Mouse (Mus musculus) limb, embryonic 15.5 days (tissue): ENCODE measurements around the gene Nrarp. TPM values are rescaled to one million over a fixed set of nuclear protein-coding genes. Genes with fewer than 3 reads are reported as not detected.

ENCODE experiments used
- ATAC-seq: fragments of 200-750 bp; cut with Nextera tagmentation; 2 replicates; pipeline ENCODE4 v1.8.0; 2017; ENCODE audit warnings: low read depth, moderate TSS enrichment; ENCODE audit not compliant: insufficient number of reproducible peaks, low FRiP score, low TSS enrichment
- H3K27ac ChIP-seq: fragments of 300-500 bp; sonication (generic); 2 replicates; pipeline ENCODE4 v1.5.1; 2015; ENCODE audit warnings: moderate library complexity, mild to moderate bottlenecking, inconsistent platforms
- H3K27me3 ChIP-seq: fragments of 300-500 bp; sonication (generic); 2 replicates; pipeline ENCODE4 v1.6.1; 2015; ENCODE audit warnings: inconsistent platforms
- H3K36me3 ChIP-seq: fragments of 300-500 bp; sonication (generic); 2 replicates; pipeline ENCODE4 v1.6.1; 2015; ENCODE audit warnings: inconsistent platforms
- H3K4me1 ChIP-seq: fragments of 300-500 bp; sonication (generic); 2 replicates; pipeline ENCODE4 v1.6.1; 2015; ENCODE audit warnings: inconsistent platforms
- H3K4me2 ChIP-seq: fragments of 300-500 bp; sonication (generic); 2 replicates; pipeline ENCODE4 v1.6.1; 2015; ENCODE audit warnings: mild to moderate bottlenecking, inconsistent platforms
- H3K4me3 ChIP-seq: fragments of 300-500 bp; sonication (generic); 2 replicates; pipeline ENCODE4 v1.5.1; 2015; ENCODE audit warnings: mild to moderate bottlenecking, inconsistent platforms
- H3K9ac ChIP-seq: fragments of 300-500 bp; sonication (generic); 2 replicates; pipeline ENCODE4 v1.6.1; 2015; ENCODE audit warnings: inconsistent platforms
- H3K9me3 ChIP-seq: fragments of 300-500 bp; sonication (generic); 2 replicates; pipeline ENCODE4 v1.6.1; 2016; ENCODE audit warnings: inconsistent platforms
- WGBS: fragments of 180-500 bp; shearing (Covaris S2); methylation state at CpG from one replicate; pipeline ENCODE4 v1.1.7; 2015; 5-methylcytosine and 5-hydroxymethylcytosine counted together
- polyA plus RNA-seq: library from polyadenylated mRNA; unstranded; fragments of >200 nt; fragmentation: Nextera tagmentation; extraction: Ambion mirVana; gene quantifications from 2 replicates; pipeline ENCODE4 v1.2.1, GENCODE M21; 2015

The Nrarp gene
- polyA plus RNA-seq, 1 experiment from 2014 or later, result 33.5 TPM

DNA sequence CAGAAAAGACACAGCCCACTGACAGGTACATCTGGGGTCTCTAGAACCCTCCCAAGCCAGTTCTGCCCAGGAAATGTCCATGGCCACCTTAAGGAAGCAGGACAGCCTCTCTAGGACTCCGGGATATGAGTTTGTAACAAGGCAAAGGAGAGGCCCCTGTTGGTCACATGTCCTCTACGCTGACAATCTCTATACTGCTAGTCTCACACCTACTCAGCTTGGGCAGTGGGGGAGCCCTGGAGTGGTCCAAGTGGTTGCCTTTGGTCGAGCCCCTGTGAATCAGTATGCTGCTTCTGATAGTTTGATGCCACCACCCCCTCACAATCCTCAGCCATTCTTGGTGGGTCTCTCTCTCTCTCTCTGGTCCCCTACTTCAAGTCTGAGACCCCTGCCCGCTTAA lies 13.1 kb upstream of the Nrarp start:
- 23% methylated on average over 4 of the region's 4 CpGs for WGBS
- ATAC-seq, result no peak
- Histone ChIP-seq H3K4me1 (peaks cover 44% of the 10 kb centered on the region), H3K27me3 (no peaks in the 10 kb centered on the region), H3K27ac (peak overlapping the region; percentile 57; the same call in 1 of the 2 replicates), H3K4me3 (peak overlapping the region; percentile 47), H3K36me3 (no peaks in the 10 kb centered on the region), H3K9me3 (no peaks in the 10 kb centered on the region), H3K9ac (no peak overlapping the region), H3K4me2 (peak overlapping the region; percentile 89)

- Histone ChIP-seq H3K4me1 (peaks cover 38% of the 10 kb centered on the region), H3K27me3 (no peaks in the 10 kb centered on the region), H3K9ac (peak overlapping the region; percentile 40), H3K9me3 (no peaks in the 10 kb centered on the region), H3K36me3 (no peaks in the 10 kb centered on the region), H3K4me3 (peak overlapping the region; percentile 47), H3K27ac (peak overlapping the region; percentile 57), H3K4me2 (peak overlapping the region; percentile 89)
- 0 out of 2 replicates have a peak, but pooled peaks have one; percentile 26 for ATAC-seq
- 2% methylated on average over 17 of the region's 41 CpGs for WGBS
Observed at GRCm38 (mm10) chr2:25167919-25168664, 12.5 kb upstream of the Nrarp start.

DNA sequence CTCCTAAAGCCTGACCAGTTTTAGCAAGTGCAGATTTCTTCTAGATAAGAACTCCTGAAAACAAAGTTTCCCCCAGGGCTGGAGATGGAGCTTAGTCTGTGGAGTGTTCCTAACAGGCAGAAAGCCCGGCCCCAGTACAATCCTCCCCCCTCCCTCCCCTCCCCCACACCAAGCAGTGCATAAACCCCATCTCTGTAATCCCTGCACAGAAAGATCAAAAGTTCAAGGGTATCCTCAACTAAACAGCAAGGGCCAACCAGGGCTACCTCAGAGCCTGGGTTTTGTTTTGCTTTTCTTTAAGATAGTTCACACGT lies 11.9 kb upstream of the Nrarp start:
- 24% methylated on average over 2 of the region's 2 CpGs for WGBS
- Histone ChIP-seq H3K4me3 (peak overlapping the region; percentile 47), H3K27ac (peak overlapping the region; percentile 57), H3K27me3 (no peaks in the 10 kb centered on the region), H3K9me3 (no peaks in the 10 kb centered on the region), H3K9ac (no peak overlapping the region), H3K4me1 (peaks cover 33% of the 10 kb centered on the region), H3K36me3 (no peaks in the 10 kb centered on the region), H3K4me2 (peak overlapping the region; percentile 89)
- no peak for ATAC-seq

GRCm38 (mm10) chr2:25169778-25170177 lies 10.8 kb upstream of the Nrarp start:
- H3K4me1 ChIP-seq, result peaks cover 28% of the 10 kb centered on the region
- no peaks in the 10 kb centered on the region for H3K36me3 ChIP-seq
- H3K4me2 ChIP-seq, result no peak overlapping the region
- no peak overlapping the region for H3K4me3 ChIP-seq
- 38% methylated on average over 5 of the region's 5 CpGs for WGBS
- no peaks in the 10 kb centered on the region for H3K27me3 ChIP-seq
- H3K27ac ChIP-seq, result no peak overlapping the region
- no peaks in the 10 kb centered on the region for H3K9me3 ChIP-seq
- no peak overlapping the region for H3K9ac ChIP-seq
- no peak for ATAC-seq

GRCm38 (mm10) chr2:25170326-25171100 lies 10.0 kb upstream of the Nrarp start:
- 51% methylated on average over 10 of the region's 10 CpGs for WGBS
- H3K4me1 ChIP-seq, result peaks cover 28% of the 10 kb centered on the region
- H3K36me3 ChIP-seq, result no peaks in the 10 kb centered on the region
- H3K9me3 ChIP-seq, result no peaks in the 10 kb centered on the region
- no peaks in the 10 kb centered on the region for H3K27me3 ChIP-seq
- H3K9ac ChIP-seq, result no peak overlapping the region
- peak overlapping the region; percentile 48; the same call in 1 of the 2 replicates for H3K27ac ChIP-seq
- no peak overlapping the region for H3K4me3 ChIP-seq
- H3K4me2 ChIP-seq, result no peak overlapping the region
- ATAC-seq, result no peak

DNA sequence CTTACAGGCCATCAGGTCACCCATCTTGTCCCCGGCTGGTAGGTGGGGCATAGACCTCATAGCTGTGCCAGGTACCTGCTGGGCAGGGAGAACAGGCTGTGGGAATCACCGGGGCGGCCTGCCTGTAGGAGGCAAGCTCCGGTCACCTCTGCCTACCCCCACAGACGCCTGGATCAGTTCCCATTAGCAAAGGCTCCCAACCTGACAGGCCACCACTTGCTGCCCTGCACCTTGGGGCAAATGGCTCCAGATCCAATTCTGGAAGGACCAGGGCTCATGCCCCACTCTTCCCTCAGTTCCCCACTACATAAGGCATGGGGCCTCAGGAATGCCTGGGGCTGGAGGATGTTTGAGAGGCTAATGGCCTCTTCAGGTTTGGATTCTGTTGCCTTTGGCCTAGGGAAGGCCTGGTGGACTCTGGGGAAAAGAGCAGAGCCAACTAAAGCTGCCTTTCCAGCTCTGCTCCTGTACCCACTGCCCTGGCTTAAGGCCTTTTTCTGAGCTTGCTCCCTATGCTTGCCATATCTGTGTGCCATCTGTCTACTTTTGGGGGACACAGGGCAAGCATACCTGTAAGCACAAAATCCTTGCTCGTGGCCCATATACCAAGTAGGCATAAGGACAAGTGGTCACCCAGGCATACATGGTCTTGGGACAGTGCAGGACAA lies 9.3 kb upstream of the Nrarp start:
- no peaks in the 10 kb centered on the region for H3K36me3 ChIP-seq
- 70% methylated on average over 6 of the region's 6 CpGs for WGBS
- H3K9me3 ChIP-seq, result no peaks in the 10 kb centered on the region
- H3K4me1 ChIP-seq, result peaks cover 30% of the 10 kb centered on the region
- no peak for ATAC-seq
- no peak overlapping the region for H3K27ac ChIP-seq
- H3K4me2 ChIP-seq, result no peak overlapping the region
- H3K9ac ChIP-seq, result no peak overlapping the region
- H3K27me3 ChIP-seq, result no peaks in the 10 kb centered on the region
- H3K4me3 ChIP-seq, result no peak overlapping the region

DNA sequence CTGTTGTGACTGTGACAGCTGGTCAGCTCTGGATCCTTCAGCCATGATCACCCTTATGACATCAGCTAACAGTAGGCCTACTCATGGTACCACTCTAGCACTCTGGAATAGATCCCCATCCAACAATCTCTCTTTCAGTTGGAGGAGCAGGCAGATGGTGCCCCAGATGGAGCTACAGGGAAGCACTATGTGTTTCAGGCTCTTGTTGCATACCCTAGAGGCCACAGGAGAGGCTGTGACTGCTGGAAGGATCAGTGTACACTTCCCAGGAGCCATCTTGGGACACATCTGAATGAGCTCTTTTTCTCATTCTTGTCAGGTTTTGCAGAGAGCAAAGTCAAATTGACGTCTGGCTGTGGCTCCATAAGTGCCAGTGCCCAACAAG lies 8.8 kb upstream of the Nrarp start:
- Histone ChIP-seq H3K9ac (no peak overlapping the region), H3K27ac (no peak overlapping the region)
- 49% methylated on average over 1 of the region's 1 CpGs for WGBS

DNA sequence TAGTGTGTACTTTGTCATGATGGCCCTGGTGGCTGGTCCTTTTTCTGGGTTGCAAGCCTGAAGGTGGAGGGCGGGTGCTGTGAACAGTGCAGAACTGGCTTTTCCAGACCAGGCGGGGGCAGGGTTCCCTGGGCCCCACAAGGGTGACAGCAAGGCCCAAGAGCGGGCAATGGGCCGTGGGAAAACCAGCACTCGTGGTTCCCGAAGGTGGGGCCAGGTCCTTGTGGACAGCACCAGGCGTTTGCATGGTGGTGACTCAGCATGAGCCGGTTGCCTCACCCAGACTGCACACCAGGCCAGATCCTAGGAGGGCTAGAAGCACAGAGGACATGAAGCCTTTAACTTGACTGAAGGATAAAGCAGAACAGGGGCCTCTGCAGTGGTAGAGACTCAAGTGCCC lies 7.9 kb upstream of the Nrarp start:
- Histone ChIP-seq H3K27ac (0 out of 2 replicates have a peak overlapping the region, but pooled peaks have one; percentile 22), H3K9me3 (no peaks in the 10 kb centered on the region), H3K36me3 (no peaks in the 10 kb centered on the region), H3K27me3 (peaks cover under 1% of the 10 kb centered on the region; the same call in 1 of the 2 replicates), H3K4me3 (no peak overlapping the region), H3K4me1 (peaks cover 41% of the 10 kb centered on the region), H3K9ac (no peak overlapping the region), H3K4me2 (no peak overlapping the region)
- no peak for ATAC-seq
- 59% methylated on average over 8 of the region's 8 CpGs for WGBS

More for the DNA sequence above, 8.8 kb upstream of the Nrarp start:
- H3K27me3 ChIP-seq, result no peaks in the 10 kb centered on the region
- H3K4me3 ChIP-seq, result no peak overlapping the region
- no peak overlapping the region for H3K4me2 ChIP-seq
- ATAC-seq, result no peak
- H3K36me3 ChIP-seq, result no peaks in the 10 kb centered on the region
- no peaks in the 10 kb centered on the region for H3K9me3 ChIP-seq
- H3K4me1 ChIP-seq, result peaks cover 36% of the 10 kb centered on the region

DNA sequence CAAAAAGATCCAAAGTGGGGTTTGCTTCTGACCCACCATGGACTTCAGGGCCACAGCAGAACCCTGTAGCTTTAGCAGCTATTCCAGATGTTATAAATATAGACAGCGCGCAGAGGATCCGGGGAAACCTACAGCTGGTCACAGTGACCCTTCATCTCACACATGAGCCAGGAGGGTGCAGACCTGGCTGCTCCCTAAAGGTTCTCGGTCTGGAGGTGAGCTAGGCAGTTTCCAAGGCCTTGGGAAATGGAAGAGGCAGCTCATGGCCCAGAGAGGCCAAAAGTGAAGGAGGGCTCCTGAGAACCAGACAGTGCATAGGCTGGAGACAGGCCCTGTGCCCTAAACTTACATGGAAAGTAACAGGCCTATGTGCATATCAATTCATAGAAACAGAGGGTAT lies 6.7 kb upstream of the Nrarp start:
- WGBS, result 84% methylated on average over 4 of the region's 4 CpGs
- H3K9ac ChIP-seq, result no peak overlapping the region
- H3K27me3 ChIP-seq, result peaks cover 12% of the 10 kb centered on the region
- H3K4me1 ChIP-seq, result peaks cover 42% of the 10 kb centered on the region
- H3K4me3 ChIP-seq, result no peak overlapping the region
- H3K27ac ChIP-seq, result no peak overlapping the region
- no peaks in the 10 kb centered on the region for H3K9me3 ChIP-seq
- H3K4me2 ChIP-seq, result no peak overlapping the region
- no peaks in the 10 kb centered on the region for H3K36me3 ChIP-seq
- ATAC-seq, result no peak

DNA sequence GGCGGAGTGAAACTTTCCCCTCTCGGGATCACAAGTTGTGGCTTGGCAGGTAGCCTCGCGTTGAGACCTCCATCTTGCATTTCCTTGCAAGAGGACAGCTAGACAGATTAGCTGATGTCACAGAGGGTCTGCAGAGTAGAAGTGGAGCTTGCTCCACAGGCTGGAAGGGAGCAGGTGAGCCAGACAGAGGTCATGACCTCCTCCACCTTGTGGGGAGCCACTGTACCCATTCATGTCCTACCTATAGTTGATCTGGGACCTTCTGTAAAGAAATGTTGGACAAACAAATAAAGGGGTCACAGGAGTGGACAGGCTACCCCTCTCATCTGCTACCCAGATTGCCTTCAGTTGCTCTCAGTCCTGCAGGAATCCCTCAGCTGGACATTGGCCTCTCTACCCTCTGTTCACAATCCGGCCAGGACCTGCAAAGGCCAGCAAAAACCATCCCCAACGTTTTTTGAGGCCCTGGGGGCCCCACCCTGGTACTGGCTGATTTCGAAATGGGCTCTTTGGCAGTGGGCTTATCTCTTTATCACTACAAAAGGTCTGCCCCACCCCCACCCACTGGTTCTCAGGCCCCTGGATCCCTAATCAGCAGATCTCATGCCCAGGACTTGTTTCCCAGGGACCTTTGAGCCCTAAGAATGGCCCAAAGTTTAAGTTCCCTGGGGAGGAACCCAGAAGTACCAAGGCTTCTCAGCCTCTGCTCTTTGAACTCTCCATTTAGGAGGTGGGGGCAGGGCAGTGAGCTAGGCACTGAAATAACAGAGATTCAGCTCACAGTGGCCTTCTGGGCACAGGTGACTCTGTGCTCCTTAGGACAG lies 5.5 kb upstream of the Nrarp start:
- no peaks in the 10 kb centered on the region for H3K36me3 ChIP-seq
- H3K4me2 ChIP-seq, result no peak overlapping the region
- WGBS, result 47% methylated on average over 7 of the region's 7 CpGs
- peaks cover 21% of the 10 kb centered on the region for H3K27me3 ChIP-seq
- H3K4me3 ChIP-seq, result no peak overlapping the region
- ATAC-seq, result no peak
- H3K9me3 ChIP-seq, result no peaks in the 10 kb centered on the region
- no peak overlapping the region for H3K9ac ChIP-seq
- no peak overlapping the region for H3K27ac ChIP-seq
- peaks cover 45% of the 10 kb centered on the region for H3K4me1 ChIP-seq

DNA sequence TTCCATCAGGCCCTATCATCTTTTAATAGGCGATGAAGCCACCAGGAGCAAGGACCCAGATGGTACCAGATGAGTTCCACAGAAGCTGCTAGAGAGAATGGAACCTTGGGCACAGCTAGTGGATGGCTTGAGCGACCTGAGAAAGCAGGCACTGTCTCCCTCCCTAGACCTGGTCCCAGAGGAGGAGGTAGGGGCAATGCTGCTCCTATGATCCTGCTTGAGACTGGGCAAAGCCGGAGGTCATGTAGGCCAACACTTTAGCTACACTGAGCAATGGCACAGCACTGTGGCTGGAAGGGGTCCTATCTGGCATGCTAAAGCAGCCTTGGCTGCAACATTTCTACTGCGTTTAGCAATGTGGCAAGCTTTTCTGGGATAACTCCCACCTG lies 4.9 kb upstream of the Nrarp start:
- WGBS, result 82% methylated on average over 4 of the region's 4 CpGs
- H3K4me2 ChIP-seq, result no peak overlapping the region
- H3K9ac ChIP-seq, result no peak overlapping the region
- peaks cover 46% of the 10 kb centered on the region for H3K4me1 ChIP-seq
- H3K4me3 ChIP-seq, result no peak overlapping the region
- H3K36me3 ChIP-seq, result no peaks in the 10 kb centered on the region
- peaks cover 27% of the 10 kb centered on the region for H3K27me3 ChIP-seq
- H3K9me3 ChIP-seq, result no peaks in the 10 kb centered on the region
- ATAC-seq, result no peak
- no peak overlapping the region for H3K27ac ChIP-seq
